Mouse (Mus musculus): Measurements from ENCODE around the gene Uty. TPM values are rescaled to one million over a fixed set of nuclear protein-coding genes. Genes with fewer than 3 reads are reported as not detected.

Gene Uty
- polyA plus RNA-seq, 1 experiment from 2014 or later: 10.0 TPM

DNA sequence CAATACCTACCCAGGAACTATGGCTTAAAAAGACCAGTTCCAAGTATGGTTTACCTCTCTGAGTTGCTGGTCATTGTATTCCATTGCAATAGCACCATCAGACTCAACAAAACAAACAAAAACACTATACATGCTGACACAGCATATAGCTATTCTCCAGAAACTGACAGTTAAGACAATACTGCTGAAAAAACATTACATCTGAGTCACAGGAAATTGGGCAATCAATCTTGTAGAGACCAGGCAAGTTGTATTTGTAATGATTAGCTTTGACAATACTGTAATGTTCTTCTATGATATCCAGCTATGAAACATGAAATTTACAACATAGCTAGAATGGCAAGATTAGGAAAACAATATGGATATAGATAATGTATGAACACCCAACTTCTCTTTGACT is 82.5 kb downstream of the Uty start:
- no peaks in the 10 kb centered on the region for H3K9me3 ChIP-seq (ENCODE audit: control insufficient read depth, low read length)
- no peak overlapping the region for H3K27ac ChIP-seq (ENCODE audit: low read depth, low read length)
- H3K4me2 ChIP-seq: no peak overlapping the region
- ATAC-seq (replicated peaks; ENCODE audit: low FRiP score) (no peak), DNase-seq (ENCODE audit: low spot score) (no peak)
- no peak overlapping the region for H3K9ac ChIP-seq (ENCODE audit: low read depth, low read length)
- H3K4me3 ChIP-seq (ENCODE audit: low read depth, low read length): no peak overlapping the region
- H3K4me1 ChIP-seq (replicated peaks; ENCODE audit: control insufficient read depth, insufficient read depth, low read length): no peaks in the 10 kb centered on the region
- no peaks in the 10 kb centered on the region for H3K36me3 ChIP-seq (ENCODE audit: control insufficient read depth, insufficient read depth, low read length)
- H3K27me3 ChIP-seq (replicated peaks; ENCODE audit: control insufficient read depth, insufficient read depth, low read length): no peaks in the 10 kb centered on the region

DNA sequence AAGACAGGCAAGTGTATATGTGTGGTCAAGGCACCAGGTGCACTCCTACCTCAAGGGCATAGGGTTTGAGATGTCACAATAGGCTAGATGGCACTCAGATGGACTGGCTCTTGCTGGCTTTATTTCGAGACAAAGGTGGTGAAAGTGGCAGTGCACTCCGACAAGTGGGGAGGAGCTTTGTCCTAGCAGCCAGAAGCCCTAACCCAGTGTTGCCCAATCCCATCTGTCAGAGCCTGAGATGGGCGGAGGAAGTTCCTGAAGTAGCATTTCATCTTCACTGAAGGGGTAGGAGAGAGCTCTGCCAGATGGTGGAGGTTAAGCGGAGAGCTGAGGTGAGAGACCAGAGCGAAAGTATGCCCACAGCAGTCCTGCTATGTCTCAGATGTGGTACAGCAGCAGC is 129.4 kb downstream of the Uty start:
- DNase-seq (ENCODE audit: low spot score): no peak
- Histone ChIP-seq H3K27ac (ENCODE audit: low read depth, low read length) (no peak overlapping the region), H3K9ac (ENCODE audit: low read depth, low read length) (no peak overlapping the region), H3K9me3 (ENCODE audit: control insufficient read depth, low read length) (no peaks in the 10 kb centered on the region), H3K27me3 (replicated peaks; ENCODE audit: control insufficient read depth, insufficient read depth, low read length) (no peaks in the 10 kb centered on the region), H3K4me2 (no peak overlapping the region), H3K4me1 (replicated peaks; ENCODE audit: control insufficient read depth, insufficient read depth, low read length) (no peaks in the 10 kb centered on the region), H3K36me3 (ENCODE audit: control insufficient read depth, insufficient read depth, low read length) (no peaks in the 10 kb centered on the region), H3K4me3 (ENCODE audit: low read depth, low read length) (no peak overlapping the region)
- 95% methylated on average over 4 of the region's 5 CpGs for WGBS
- ATAC-seq (replicated peaks; ENCODE audit: low FRiP score): no peak

GRCm38 (mm10) chrY:1114016-1114415 is 131.5 kb downstream of the Uty start:
- H3K9ac ChIP-seq (ENCODE audit: low read depth, low read length): no peak overlapping the region
- H3K27ac ChIP-seq (ENCODE audit: low read depth, low read length): no peak overlapping the region
- no peaks in the 10 kb centered on the region for H3K36me3 ChIP-seq (ENCODE audit: control insufficient read depth, insufficient read depth, low read length)
- H3K4me2 ChIP-seq: no peak overlapping the region
- no peaks in the 10 kb centered on the region for H3K4me1 ChIP-seq (replicated peaks; ENCODE audit: control insufficient read depth, insufficient read depth, low read length)
- no peaks in the 10 kb centered on the region for H3K9me3 ChIP-seq (ENCODE audit: control insufficient read depth, low read length)
- ATAC-seq (replicated peaks; ENCODE audit: low FRiP score) (no peak), DNase-seq (ENCODE audit: low spot score) (no peak)
- WGBS: 83% methylated on average over 1 of the region's 2 CpGs
- H3K4me3 ChIP-seq (ENCODE audit: low read depth, low read length): no peak overlapping the region
- H3K27me3 ChIP-seq (replicated peaks; ENCODE audit: control insufficient read depth, insufficient read depth, low read length): no peaks in the 10 kb centered on the region

Other genes starting within 250 kb of the Uty start
- 22.7 and 30.5 TPM in 2 replicates for gene Eif2s3y, start 235.2 kb downstream of the Uty start, polyA plus RNA-seq (2014; fragmentation: Nextera tagmentation; extraction: Ambion mirVana)
- 18.8 and 22.4 TPM in 2 replicates for gene Ddx3y, start 40.9 kb upstream of the Uty start, polyA plus RNA-seq (2014; fragmentation: Nextera tagmentation; extraction: Ambion mirVana)
- not detected in 2 replicates for gene Usp9y, start 214.0 kb upstream of the Uty start, polyA plus RNA-seq (2014; fragmentation: Nextera tagmentation; extraction: Ambion mirVana)

All from liver, embryonic 11.5 days (tissue).